Mouse (Mus musculus) liver, adult 2 months (tissue): ENCODE results near the gene Zbtb25. TPM values are rescaled to one million over a fixed set of nuclear protein-coding genes. Genes with fewer than 3 reads are reported as not detected.

Source experiments
- DNase-seq: peaks from one replicate; pipeline ENCODE4 v3.0.0-alpha.2; 2011; ENCODE audit warnings: low read depth, low spot score; ENCODE audit errors: extremely low read depth
- H3K27ac ChIP-seq: fragments of 200-500 bp; replicated peaks from 2 replicates; pipeline ENCODE4 v1.5.1; 2012; ENCODE audit warnings: low read depth, mild to moderate bottlenecking, control low read depth, inconsistent platforms, low read length; ENCODE audit not compliant: insufficient read depth
- H3K27me3 ChIP-seq: fragments of 200-500 bp; 2 replicates; pipeline ENCODE4 v1.6.1; 2012; ENCODE audit warnings: mild to moderate bottlenecking, moderate library complexity, low read length, inconsistent platforms; ENCODE audit not compliant: control insufficient read depth, insufficient read depth
- H3K36me3 ChIP-seq: fragments of 200-500 bp; 2 replicates; pipeline ENCODE4 v1.6.1; 2012; ENCODE audit warnings: low read length, inconsistent platforms; ENCODE audit not compliant: control insufficient read depth, insufficient read depth
- H3K4me1 ChIP-seq: fragments of 200-500 bp; 2 replicates; pipeline ENCODE4 v1.6.1; 2011; ENCODE audit warnings: low read length; ENCODE audit not compliant: control insufficient read depth, insufficient read depth
- H3K4me3 ChIP-seq: fragments of 200-500 bp; 2 replicates; pipeline ENCODE4 v1.5.1; 2011; ENCODE audit warnings: low read depth, mild to moderate bottlenecking, control low read depth, low read length, moderate library complexity; ENCODE audit not compliant: insufficient read depth
- H3K79me2 ChIP-seq: fragments of 200-500 bp; 2 replicates; pipeline ENCODE4 v1.6.1; 2012; ENCODE audit warnings: inconsistent platforms, mild to moderate bottlenecking, low read length, moderate library complexity; ENCODE audit not compliant: control insufficient read depth, insufficient read depth
- H3K9ac ChIP-seq: fragments of 200-500 bp; 2 replicates; pipeline ENCODE4 v1.6.1; 2012; ENCODE audit warnings: low read depth, mild to moderate bottlenecking, control low read depth, inconsistent platforms, low read length
- CTCF ChIP-seq: fragments of 200-500 bp; IDR thresholded peaks from 2 replicates; pipeline ENCODE4 v1.5.1; 2011; ENCODE audit warnings: low read depth, low read length, control low read depth
- POLR2A ChIP-seq: fragments of 200-500 bp; IDR thresholded peaks from 2 replicates; pipeline ENCODE4 v1.6.1; 2011; ENCODE audit warnings: low read length, control low read depth; ENCODE audit not compliant: insufficient read depth; ENCODE audit errors: extremely low read depth
- WGBS: fragments of 180-500 bp; shearing (Covaris S2); methylation state at CpG from one replicate; pipeline ENCODE4 v1.1.7; 2018; 5-methylcytosine and 5-hydroxymethylcytosine counted together
- polyA plus RNA-seq: library from polyadenylated mRNA; depleted of rRNA; stranded (reverse); fragments of >200 nt; gene quantifications from 2 replicates; pipeline ENCODE4 v1.2.3, GENCODE M21; 2012; rRNA removed
- total RNA-seq: library from RNA; depleted of rRNA; stranded (reverse); fragments of >200 nt; gene quantifications from 2 replicates; pipeline ENCODE4 v1.2.3, GENCODE M21; 2014; rRNA removed

The Zbtb25 gene
- total RNA-seq (1.0 and 1.6 TPM in 2 replicates), polyA plus RNA-seq (1.7 and 2.3 TPM in 2 replicates)

- H3K4me3 ChIP-seq: peak within 1 kb of the TSS; percentile 98
- peaks cover 21% of the 10 kb centered on the region; the same call in 1 of the 2 replicates for H3K79me2 ChIP-seq
- no peaks in the 10 kb centered on the region for H3K27me3 ChIP-seq
- peak within 1 kb of the TSS; percentile 100 for H3K9ac ChIP-seq
- DNase-seq: peak; percentile 43
- H3K36me3 ChIP-seq: no peaks in the 10 kb centered on the region
- H3K4me1 ChIP-seq: peaks cover 3% of the 10 kb centered on the region; the same call in 1 of the 2 replicates
- WGBS: under 1% methylated on average over 76 of the region's 96 CpGs
- peak within 1 kb of the TSS; percentile 96 for H3K27ac ChIP-seq
- TF ChIP-seq CTCF: no peak
- TF ChIP-seq POLR2A: 0 out of 2 replicates have a peak, but pooled peaks have one; percentile 37
These were observed at the start of gene Zbtb25 for GRCm38 (mm10) chr12:76369206-76369977. TSS of gene Zbtb25 (minus strand) at chr12:76369602.

DNA sequence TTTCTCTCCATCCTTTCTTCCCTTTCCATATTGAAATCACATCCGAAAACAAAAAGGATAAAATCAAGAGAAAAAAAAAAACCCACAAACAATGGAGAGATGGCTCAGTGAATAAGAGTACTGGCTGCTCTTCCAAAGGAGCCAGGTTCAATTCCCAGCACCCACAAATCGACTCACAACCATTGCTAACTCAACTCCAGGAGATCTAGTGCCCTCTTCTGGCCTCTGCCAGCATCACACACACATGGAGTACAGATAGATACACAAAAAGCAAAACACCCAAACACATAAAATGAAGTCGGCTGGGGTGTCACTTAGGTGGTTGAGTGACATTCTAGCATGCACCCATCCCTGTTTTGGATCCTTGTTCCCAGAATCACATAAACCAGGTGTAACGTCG lies 48.9 kb upstream of the Zbtb25 start:
- H3K4me3 ChIP-seq: no peak overlapping the region
- no peak overlapping the region for H3K9ac ChIP-seq
- 95% methylated on average over 5 of the region's 5 CpGs for WGBS
- no peaks in the 10 kb centered on the region for H3K79me2 ChIP-seq
- no peak overlapping the region for H3K27ac ChIP-seq
- TF ChIP-seq POLR2A: no peak
- TF ChIP-seq CTCF: no peak
- H3K27me3 ChIP-seq: peaks cover 3% of the 10 kb centered on the region; the same call in 1 of the 2 replicates
- H3K4me1 ChIP-seq: peaks cover 3% of the 10 kb centered on the region; the same call in 1 of the 2 replicates
- no peaks in the 10 kb centered on the region for H3K36me3 ChIP-seq
- DNase-seq: no peak

DNA sequence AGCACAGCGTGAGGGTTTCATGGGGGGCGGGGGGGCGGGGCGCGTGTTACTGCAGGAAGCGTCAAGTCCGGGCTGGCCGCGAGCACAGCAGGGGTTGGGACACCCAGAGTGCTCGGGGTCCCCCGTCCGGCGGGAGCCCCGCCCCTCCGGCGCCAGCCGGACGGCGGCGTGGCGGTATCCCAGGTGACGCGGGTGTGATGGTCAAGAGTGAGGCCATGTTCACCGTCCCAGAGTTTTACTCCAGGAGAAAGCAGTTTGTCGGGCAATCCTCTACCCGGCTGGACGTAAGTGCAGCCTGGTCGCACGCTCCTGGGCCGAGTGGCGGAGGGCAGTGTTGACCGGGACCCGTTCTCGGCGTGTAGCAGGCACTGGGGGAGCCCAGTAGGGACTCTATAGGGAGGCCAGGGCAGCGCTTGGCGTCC lies 48.0 kb upstream of the Zbtb25 start, which contains the start of gene Ppp1r36:
Ppp1r36 (plus strand) TSS at position 106 of the 422 bp plus-strand sequence.
- Histone ChIP-seq H3K4me1 (peaks cover 3% of the 10 kb centered on the region; the same call in 1 of the 2 replicates), H3K79me2 (no peaks in the 10 kb centered on the region), H3K4me3 (peak within 1 kb of the TSS; percentile 52; the same call in 1 of the 2 replicates), H3K27ac (no peak within 1 kb of the TSS), H3K36me3 (no peaks in the 10 kb centered on the region), H3K9ac (0 out of 2 replicates have a peak within 1 kb of the TSS, but pooled peaks have one; percentile 23), H3K27me3 (peaks cover 3% of the 10 kb centered on the region; the same call in 1 of the 2 replicates)
- TF ChIP-seq POLR2A (no peak), CTCF (no peak)
- no peak for DNase-seq
- WGBS: 6% methylated on average over 37 of the region's 37 CpGs

DNA sequence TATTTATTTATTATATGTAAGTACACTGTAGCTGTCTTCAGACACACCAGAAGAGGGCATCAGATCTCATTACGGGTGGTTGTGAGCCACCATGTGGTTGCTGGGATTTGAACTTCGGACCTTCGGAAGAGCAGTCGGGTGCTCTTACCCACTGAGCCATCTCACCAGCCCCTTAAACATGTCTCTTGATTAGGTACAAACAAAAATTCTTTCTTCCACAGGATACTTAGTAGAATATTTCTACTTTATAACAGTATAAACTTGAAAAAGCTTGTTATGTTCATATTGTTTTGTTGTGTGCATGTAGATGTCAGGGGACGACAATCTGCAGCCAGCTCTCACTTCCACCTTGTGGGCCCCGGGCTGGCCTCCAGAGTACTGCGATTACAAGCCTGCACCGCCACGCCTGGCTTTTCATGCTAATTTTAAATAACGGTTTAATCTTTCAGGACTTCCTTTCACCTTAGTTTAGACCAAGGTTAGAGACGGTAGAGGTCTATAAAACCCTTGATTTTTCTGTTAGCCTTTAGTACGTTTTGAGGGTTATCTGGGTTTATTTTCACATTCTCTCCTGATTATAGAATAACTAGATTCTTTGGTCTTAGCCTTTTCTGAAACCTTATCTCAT lies 46.1 kb upstream of the Zbtb25 start:
- H3K9ac ChIP-seq: no peak overlapping the region
- H3K4me3 ChIP-seq: no peak overlapping the region
- no peaks in the 10 kb centered on the region for H3K36me3 ChIP-seq
- TF ChIP-seq POLR2A (no peak), CTCF (no peak)
- WGBS: 93% methylated on average over 12 of the region's 12 CpGs
- no peak for DNase-seq
- H3K79me2 ChIP-seq: no peaks in the 10 kb centered on the region
- no peak overlapping the region for H3K27ac ChIP-seq
- peaks cover 3% of the 10 kb centered on the region; the same call in 1 of the 2 replicates for H3K27me3 ChIP-seq
- peaks cover 3% of the 10 kb centered on the region; the same call in 1 of the 2 replicates for H3K4me1 ChIP-seq

DNA sequence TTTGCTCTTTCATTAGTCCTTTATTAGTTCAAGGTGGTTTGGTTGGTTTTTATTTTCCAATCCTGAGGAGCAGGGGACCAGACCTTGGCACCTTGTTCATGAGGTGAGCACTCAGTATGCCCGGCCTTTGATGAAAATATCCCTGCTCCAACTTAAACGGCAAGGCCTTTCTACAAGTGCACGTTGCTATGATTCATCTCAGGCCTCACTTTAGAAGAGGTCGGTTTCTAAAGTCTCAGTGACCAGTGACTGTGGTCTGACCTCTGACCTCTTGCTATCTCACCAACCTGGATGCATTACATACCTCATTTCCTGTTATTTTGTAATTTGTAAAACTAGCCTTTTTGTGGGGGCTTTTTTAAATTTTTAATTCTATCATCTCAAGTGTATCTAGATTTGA lies 39.8 kb upstream of the Zbtb25 start:
- Histone ChIP-seq H3K27me3 (no peaks in the 10 kb centered on the region), H3K36me3 (no peaks in the 10 kb centered on the region), H3K9ac (no peak overlapping the region), H3K4me3 (no peak overlapping the region), H3K27ac (no peak overlapping the region), H3K4me1 (peaks cover 13% of the 10 kb centered on the region; the same call in 1 of the 2 replicates), H3K79me2 (no peaks in the 10 kb centered on the region)
- WGBS: 63% methylated on average over 4 of the region's 4 CpGs
- no peak for TF ChIP-seq CTCF
- no peak for DNase-seq
